Comparison of ENCODE assay signal across 15 mouse cellular contexts in the genomic region with DNA sequence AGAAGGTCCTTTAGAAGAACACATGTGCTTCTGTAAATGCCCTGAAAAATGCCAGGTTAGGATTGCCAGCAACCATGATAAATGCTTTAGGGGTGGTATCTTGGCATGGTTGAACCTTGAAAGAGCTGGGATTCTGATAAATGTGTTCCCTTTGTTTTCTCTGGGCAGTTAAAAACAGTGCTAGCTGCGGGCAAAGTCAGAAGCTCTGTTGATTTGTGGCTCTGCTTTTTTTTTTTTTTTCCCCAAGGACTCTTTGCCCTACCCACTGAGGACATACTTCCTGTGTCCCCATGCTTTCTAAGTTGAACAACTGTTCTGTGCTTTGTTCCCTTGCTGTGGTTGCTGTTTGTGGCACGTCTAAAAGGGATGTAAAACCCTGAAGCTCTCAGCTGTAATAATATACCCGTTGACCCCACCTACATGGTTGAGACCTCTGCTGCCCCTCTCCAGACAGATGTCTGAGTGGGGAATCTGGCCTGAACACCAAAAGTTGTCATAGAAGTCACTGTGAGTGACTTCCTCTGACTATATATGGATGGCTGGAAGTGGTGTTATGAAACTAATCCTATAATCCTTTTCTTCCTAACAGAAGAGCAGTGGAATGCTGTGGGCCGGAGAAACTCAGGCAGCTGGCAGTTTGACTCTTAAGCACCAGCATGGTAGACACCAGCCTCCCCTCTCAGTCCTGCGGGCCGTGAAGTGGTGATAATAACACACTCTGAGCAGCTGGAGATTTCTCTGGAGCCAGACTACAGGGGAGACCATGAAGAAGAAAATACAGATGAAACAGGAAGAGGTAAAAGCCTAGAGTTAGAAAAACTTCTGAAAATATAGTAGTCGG.
A peak's percentile ranks its signal among the peaks of the same experiment; 100 is the strongest.
DNase-seq lines count a peak whose midpoint lies in the region; ATAC-seq and TF ChIP-seq lines count a peak whose summit lies in the region.
"Had no signal": no experiment of that assay in that cellular context is flagged by ENCODE, and none has a peak within 500 bp of the region (broad histone marks: within the 10 kb centered on the region; RNA-seq: fewer than 3 reads in every experiment).

No protein-coding gene starts in this region.

- no peak for TF ChIP-seq CTCF in CH12.LX (conservative IDR thresholded peaks at IDR 0.05 in 1 of 2, IDR thresholded peaks at IDR 0.05 in 1 of 2; ENCODE audit: low read depth in 2 of 2, low read length in 2 of 2)

- TF ChIP-seq POLR2A in CH12.LX (IDR thresholded peaks at IDR 0.05; ENCODE audit: low read depth, low read length) = no peak
- no peak for TF ChIP-seq POLR2A in limb, embryonic 14.5 days (IDR thresholded peaks at IDR 0.05; ENCODE audit: borderline replicate concordance, extremely low read depth, insufficient read depth, insufficient read length)

- TF ChIP-seq RAD21 in CH12.LX (IDR thresholded peaks at IDR 0.05; ENCODE audit: low read depth, low read length) = no peak

- ATAC-seq in hindbrain, embryonic 11.5 days (ENCODE audit: low FRiP score) = no peak
- ATAC-seq in common myeloid progenitor, adult 5-6 weeks (replicated peaks; ENCODE audit: low read depth, poor library complexity, severe bottlenecking) = peak; percentile 57
- peak; percentile 89 for ATAC-seq in limb, embryonic 14.5 days (ENCODE audit: low FRiP score, low read depth)
- ATAC-seq: CD4-positive, CD25-positive, alpha-beta regulatory T cell, adult 4 months; midbrain, embryonic 13.5 days had no signal

- H3K4me3 ChIP-seq in hindbrain, embryonic 10.5 days = no peak overlapping the region
- no peak overlapping the region for H3K4me3 ChIP-seq in hindbrain, embryonic 11.5 days (ENCODE audit: low read depth, low read length)
- no peak overlapping the region for H3K4me3 ChIP-seq in CH12.LX (replicated peaks in 1 of 3; ENCODE audit: low read depth in 2 of 3, low read length in 2 of 3, poor library complexity in 1 of 3)
- no peak overlapping the region for H3K4me3 ChIP-seq in limb, embryonic 14.5 days (replicated peaks; ENCODE audit: low read length)
- H3K4me3 ChIP-seq: forebrain, embryonic 10.5 days; gastrocnemius, adult 2 months; midbrain, embryonic 13.5 days had no signal

- H3K4me1 ChIP-seq in hindbrain, embryonic 10.5 days (replicated peaks) = peaks cover 9% of the 10 kb centered on the region; the same call in 1 of the 2 replicates
- no peaks in the 10 kb centered on the region for H3K4me1 ChIP-seq in hindbrain, embryonic 11.5 days (replicated peaks; ENCODE audit: control insufficient read depth, insufficient read depth, low read length)
- H3K4me1 ChIP-seq in CH12.LX (ENCODE audit: control insufficient read depth in 1 of 2, insufficient read depth in 2 of 2) = peaks cover 2 to 22% of the 10 kb centered on the region in 2 experiments; a peak in 3 of 4 replicates
- no peaks in the 10 kb centered on the region for H3K4me1 ChIP-seq in limb, embryonic 14.5 days (ENCODE audit: control insufficient read depth, insufficient read depth, low read length)
- H3K4me1 ChIP-seq: midbrain, embryonic 13.5 days had no signal

- in situ Hi-C loops in CH12.LX (cut with MboI; ENCODE audit: low pct_ligation_motif_present, low pct_unique_long_range_greater_than_20kb, low sequenced_read_pairs) = loop anchor here (25.0 kb wide), 1 partner anchor 212 kb away; a partner anchor contains a TSS

- H3K36me3 ChIP-seq in hindbrain, embryonic 10.5 days = no peaks in the 10 kb centered on the region
- H3K36me3 ChIP-seq in hindbrain, embryonic 11.5 days (ENCODE audit: control insufficient read depth, insufficient read depth, low read length) = no peaks in the 10 kb centered on the region
- no peaks in the 10 kb centered on the region for H3K36me3 ChIP-seq in CH12.LX (replicated peaks in 1 of 2; ENCODE audit: control insufficient read depth in 1 of 2, insufficient read depth in 1 of 2, low read length in 1 of 2)
- H3K36me3 ChIP-seq in limb, embryonic 14.5 days (ENCODE audit: control insufficient read depth, insufficient read depth, low read length) = no peaks in the 10 kb centered on the region
- H3K36me3 ChIP-seq: forebrain, embryonic 10.5 days; midbrain, embryonic 13.5 days had no signal

- DNase-seq in hindbrain, embryonic 10.5 days (ENCODE audit: low spot score) = no peak
- no peak for DNase-seq in hindbrain, embryonic 11.5 days (ENCODE audit: low spot score)
- peak; percentile 21 for DNase-seq in CH12.LX (ENCODE audit: extremely low read depth)
- peak; percentile 39 for DNase-seq in limb, embryonic 14.5 days (ENCODE audit: low spot score)
- no peak for DNase-seq in right cerebral cortex, postnatal 10 days (ENCODE audit: low spot score in 2 of 2)
- no peak for DNase-seq in thymus, postnatal 10 days (ENCODE audit: low spot score in 2 of 2)
- DNase-seq in urinary bladder, postnatal 10 days (ENCODE audit: low spot score) = no peak
- DNase-seq: cerebellum, postnatal 14 days; gastrocnemius, adult 2 months; lung, embryonic 14.5 days; right cerebral cortex, adult 18-20 months had no signal

- peak overlapping the region; percentile 35; the same call in 1 of the 2 replicates for H3K27ac ChIP-seq in hindbrain, embryonic 10.5 days
- no peak overlapping the region for H3K27ac ChIP-seq in hindbrain, embryonic 11.5 days (ENCODE audit: low read depth, low read length)
- no peak overlapping the region for H3K27ac ChIP-seq in CH12.LX (ENCODE audit: insufficient read depth, low read depth)
- H3K27ac ChIP-seq in limb, embryonic 14.5 days (replicated peaks; ENCODE audit: low read depth, low read length) = no peak overlapping the region
- H3K27ac ChIP-seq: forebrain, embryonic 10.5 days; gastrocnemius, adult 2 months; midbrain, embryonic 13.5 days had no signal

- dilution Hi-C loops in CH12.LX (cut with MboI; ENCODE audit: extremely low pct_ligation_motif_present, extremely low pct_unique_long_range_greater_than_20kb, low sequenced_read_pairs) = no loop called here

- no peak overlapping the region for H3K4me2 ChIP-seq in hindbrain, embryonic 11.5 days (replicated peaks; ENCODE audit: low read depth, low read length)
- H3K4me2 ChIP-seq in CH12.LX (ENCODE audit: insufficient read depth, low read depth, poor library complexity, severe bottlenecking) = no peak overlapping the region
- no peak overlapping the region for H3K4me2 ChIP-seq in limb, embryonic 14.5 days (replicated peaks; ENCODE audit: low read depth, low read length, severe bottlenecking)
- H3K4me2 ChIP-seq: lung, embryonic 14.5 days; midbrain, embryonic 13.5 days had no signal

- TF ChIP-seq EP300 in CH12.LX (IDR thresholded peaks at IDR 0.05; ENCODE audit: low read length) = no peak

- no peak overlapping the region for H3K9ac ChIP-seq in hindbrain, embryonic 11.5 days (ENCODE audit: low read depth, low read length)
- H3K9ac ChIP-seq in CH12.LX (ENCODE audit: insufficient read depth, low read depth) = no peak overlapping the region
- H3K9ac ChIP-seq in limb, embryonic 14.5 days (ENCODE audit: low read depth, low read length, severe bottlenecking) = no peak overlapping the region
- H3K9ac ChIP-seq: lung, embryonic 14.5 days; midbrain, embryonic 13.5 days had no signal

- H3K27me3 ChIP-seq in hindbrain, embryonic 10.5 days (ENCODE audit: insufficient read depth, poor library complexity, severe bottlenecking) = no peaks in the 10 kb centered on the region
- H3K27me3 ChIP-seq in hindbrain, embryonic 11.5 days (ENCODE audit: control insufficient read depth, insufficient read depth, low read length) = no peaks in the 10 kb centered on the region
- H3K27me3 ChIP-seq in CH12.LX (replicated peaks) = no peaks in the 10 kb centered on the region
- H3K27me3 ChIP-seq in limb, embryonic 14.5 days (ENCODE audit: control insufficient read depth, insufficient read depth, low read length) = no peaks in the 10 kb centered on the region
- H3K27me3 ChIP-seq: midbrain, embryonic 13.5 days had no signal

- no peaks in the 10 kb centered on the region for H3K9me3 ChIP-seq in hindbrain, embryonic 10.5 days
- H3K9me3 ChIP-seq in hindbrain, embryonic 11.5 days (ENCODE audit: control insufficient read depth, low read length) = no peaks in the 10 kb centered on the region
- no peaks in the 10 kb centered on the region for H3K9me3 ChIP-seq in CH12.LX (replicated peaks; ENCODE audit: low read length)
- H3K9me3 ChIP-seq in limb, embryonic 14.5 days (ENCODE audit: control insufficient read depth, low read length) = no peaks in the 10 kb centered on the region
- H3K9me3 ChIP-seq: forebrain, embryonic 10.5 days; midbrain, embryonic 13.5 days had no signal

- 66% methylated on average over 7 of the region's 7 CpGs for WGBS in hindbrain, embryonic 10.5 days
- 68% methylated on average over 7 of the region's 7 CpGs for WGBS in hindbrain, embryonic 11.5 days
- WGBS in limb, embryonic 14.5 days = 55% methylated on average over 7 of the region's 7 CpGs

- no peaks in the 10 kb centered on the region for H3K79me2 ChIP-seq in CH12.LX (replicated peaks; ENCODE audit: control insufficient read depth, extremely low read depth, insufficient read depth, poor library complexity, severe bottlenecking)

TF ChIP-seq in CH12.LX, 34 proteins besides CTCF, POLR2A, EP300 and RAD21:
- TF ChIP-seq POLR2AphosphoS2 (IDR thresholded peaks at IDR 0.05; ENCODE audit: low read depth, low read length) (no peak), ZNF384 (IDR thresholded peaks at IDR 0.05; ENCODE audit: low read depth, low read length) (peak; percentile 74)

Comparison
In these comparisons a context has a peak if more than half of its experiments do, and no peak if none do; other contexts are left out.
1. DNase-seq: peak in CH12.LX (single experiment) and limb, embryonic 14.5 days (single experiment); none in hindbrain, embryonic 10.5 days (single experiment), hindbrain, embryonic 11.5 days (single experiment), right cerebral cortex, postnatal 10 days (0 of 2), thymus, postnatal 10 days (0 of 2) and urinary bladder, postnatal 10 days (single experiment).